Mouse (Mus musculus): ENCODE data around the gene Cdk15. TPM values are rescaled to one million over a fixed set of nuclear protein-coding genes. Genes with fewer than 3 reads are reported as not detected.
A peak's percentile ranks its signal among the peaks of the same experiment; 100 is the strongest.

Cdk15 gene
- total RNA-seq, 2 experiments from 2014 or later, result 0.58 to 0.68 TPM

- peak overlapping the region; percentile 93 for H3K27ac ChIP-seq
- peak; percentile 59 to 60 for DNase-seq (ENCODE audit: extremely low spot score in 1 of 2, low spot score in 2 of 2)
- intact Hi-C loops (cut with DNase I), result loop anchor here (2.0 to 10.0 kb wide), 4 partner anchors 115 to 467 kb away; partner anchors contain the start of gene Tmem237
- peak; percentile 68 for TF ChIP-seq CTCF (IDR thresholded peaks at IDR 0.05)
- peak overlapping the region; percentile 100 for H3K4me3 ChIP-seq
Observed at GRCm38 (mm10) chr1:59237614-59238211, 19.0 kb upstream of the Cdk15 start.

GRCm38 (mm10) chr1:59243770-59244169 lies 12.9 kb upstream of the Cdk15 start:
- Histone ChIP-seq H3K4me3 (no peak overlapping the region), H3K27ac (no peak overlapping the region)
- intact Hi-C loops (cut with DNase I), result no loop called here
- DNase-seq (ENCODE audit: extremely low spot score in 1 of 2, low spot score in 2 of 2), result no peak
- no peak for TF ChIP-seq CTCF (IDR thresholded peaks at IDR 0.05)

- H3K27ac ChIP-seq, result no peak overlapping the region
- intact Hi-C loops (cut with DNase I), result loop anchor here (2.0 kb wide), 1 partner anchor 375 kb away; no protein-coding TSS in a partner anchor
- peak; percentile 28 to 43 for DNase-seq (ENCODE audit: extremely low spot score in 1 of 2, low spot score in 2 of 2)
- no peak overlapping the region for H3K4me3 ChIP-seq
- peak; percentile 68 for TF ChIP-seq CTCF (IDR thresholded peaks at IDR 0.05)
Observed at GRCm38 (mm10) chr1:59247602-59248001, 9.1 kb upstream of the Cdk15 start.

- TF ChIP-seq CTCF (IDR thresholded peaks at IDR 0.05), result no peak
- no peak overlapping the region for H3K27ac ChIP-seq
- no peak overlapping the region for H3K4me3 ChIP-seq
- no peak for DNase-seq (ENCODE audit: extremely low spot score in 1 of 2, low spot score in 2 of 2)
- intact Hi-C loops (cut with DNase I), result no loop called here
Observed at GRCm38 (mm10) chr1:59252762-59253161, 3.9 kb upstream of the Cdk15 start.

- intact Hi-C loops (cut with DNase I), result no loop called here
- H3K27ac ChIP-seq, result no peak overlapping the region
- no peak for DNase-seq (ENCODE audit: extremely low spot score in 1 of 2, low spot score in 2 of 2)
- no peak for TF ChIP-seq CTCF (IDR thresholded peaks at IDR 0.05)
- no peak overlapping the region for H3K4me3 ChIP-seq
Observed at GRCm38 (mm10) chr1:59253301-59253909, 3.3 kb upstream of the Cdk15 start.

- no peak overlapping the region for H3K27ac ChIP-seq
- no peak overlapping the region for H3K4me3 ChIP-seq
- DNase-seq (ENCODE audit: extremely low spot score in 1 of 2, low spot score in 2 of 2), result no peak
- intact Hi-C loops (cut with DNase I), result no loop called here
- TF ChIP-seq CTCF (IDR thresholded peaks at IDR 0.05), result no peak
Observed at GRCm38 (mm10) chr1:59257736-59258135, 1.0 kb downstream of the Cdk15 start.

- Histone ChIP-seq H3K27ac (no peak overlapping the region), H3K4me3 (no peak overlapping the region)
- intact Hi-C loops (cut with DNase I), result no loop called here
- TF ChIP-seq CTCF (IDR thresholded peaks at IDR 0.05), result no peak
- DNase-seq (ENCODE audit: extremely low spot score in 1 of 2, low spot score in 2 of 2), result no peak
Observed at GRCm38 (mm10) chr1:59268931-59269330, 12.2 kb downstream of the Cdk15 start.

GRCm38 (mm10) chr1:59269466-59269865 lies 12.8 kb downstream of the Cdk15 start:
- Histone ChIP-seq H3K27ac (no peak overlapping the region), H3K4me3 (no peak overlapping the region)
- intact Hi-C loops (cut with DNase I), result no loop called here
- DNase-seq (ENCODE audit: extremely low spot score in 1 of 2, low spot score in 2 of 2), result no peak
- no peak for TF ChIP-seq CTCF (IDR thresholded peaks at IDR 0.05)

- H3K27ac ChIP-seq, result no peak overlapping the region
- H3K4me3 ChIP-seq, result no peak overlapping the region
- TF ChIP-seq CTCF (IDR thresholded peaks at IDR 0.05), result no peak
- DNase-seq (ENCODE audit: extremely low spot score in 1 of 2, low spot score in 2 of 2), result no peak
- intact Hi-C loops (cut with DNase I), result loop anchor here (10.0 kb wide), 1 partner anchor 85 kb away; no protein-coding TSS in a partner anchor
Observed at GRCm38 (mm10) chr1:59269951-59270689, 13.4 kb downstream of the Cdk15 start.

- intact Hi-C loops (cut with DNase I), result loop anchor here (10.0 kb wide), 1 partner anchor 83 kb away; no protein-coding TSS in a partner anchor
- TF ChIP-seq CTCF (IDR thresholded peaks at IDR 0.05), result no peak
- H3K27ac ChIP-seq, result no peak overlapping the region
Observed at GRCm38 (mm10) chr1:59272189-59272588, 15.5 kb downstream of the Cdk15 start.

GRCm38 (mm10) chr1:59285880-59286279 lies 29.2 kb downstream of the Cdk15 start:
- intact Hi-C loops (cut with DNase I), result no loop called here
- no peak for TF ChIP-seq CTCF (IDR thresholded peaks at IDR 0.05)
- no peak for DNase-seq (ENCODE audit: extremely low spot score in 1 of 2, low spot score in 2 of 2)
- Histone ChIP-seq H3K4me3 (no peak overlapping the region), H3K27ac (no peak overlapping the region)

More at GRCm38 (mm10) chr1:59272189-59272588, 15.5 kb downstream of the Cdk15 start:
- no peak overlapping the region for H3K4me3 ChIP-seq
- DNase-seq (ENCODE audit: extremely low spot score in 1 of 2, low spot score in 2 of 2), result no peak

- no peak for DNase-seq (ENCODE audit: extremely low spot score in 1 of 2, low spot score in 2 of 2)
- Histone ChIP-seq H3K4me3 (no peak overlapping the region), H3K27ac (no peak overlapping the region)
- TF ChIP-seq CTCF (IDR thresholded peaks at IDR 0.05), result peak; percentile 39
- intact Hi-C loops (cut with DNase I), result no loop called here
Observed at GRCm38 (mm10) chr1:59286316-59286850, 29.7 kb downstream of the Cdk15 start.

Measured in left cerebral cortex, adult 2 months (tissue).